Mouse (Mus musculus) megakaryocyte progenitor cell, adult 5-6 weeks (primary cell): Measurements from ENCODE around the gene Olfr1352. TPM values are rescaled to one million over a fixed set of nuclear protein-coding genes. Genes with fewer than 3 reads are reported as not detected.
"Not testable (repeated sequence)": the region's sequence is repeated elsewhere in the genome, so short reads cannot be mapped to it uniquely, and the experiment has no call there.

ENCODE experiments used
- ATAC-seq: replicated peaks from 2 replicates; pipeline ENCODE4 v1.8.0; 2016; ENCODE audit warnings: mild to moderate bottlenecking, moderate TSS enrichment, inconsistent platforms; ENCODE audit not compliant: poor library complexity
- total RNA-seq, 2 experiments: library from RNA; stranded (forward) in 1 of 2; stranded (reverse) in 1 of 2; fragments of 157-497, 149-512 nt in 1 of 2; fragments of 200-1000 nt in 1 of 2; gene quantifications; 2 replicates each; pipeline versions ENCODE4 v1.2.3 to v1.2.4; 2015 to 2017

The Olfr1352 gene
- total RNA-seq (2015) = 0.02 TPM in 1 of 2 replicates, not detected in the other
- total RNA-seq (2017) = not detected in 2 replicates

- ATAC-seq = no peak
These were observed at the start of gene Olfr1352 for GRCm38 (mm10) chr10:78980750-78981149. Olfr1352 (plus strand) TSS chr10:78981050.

DNA sequence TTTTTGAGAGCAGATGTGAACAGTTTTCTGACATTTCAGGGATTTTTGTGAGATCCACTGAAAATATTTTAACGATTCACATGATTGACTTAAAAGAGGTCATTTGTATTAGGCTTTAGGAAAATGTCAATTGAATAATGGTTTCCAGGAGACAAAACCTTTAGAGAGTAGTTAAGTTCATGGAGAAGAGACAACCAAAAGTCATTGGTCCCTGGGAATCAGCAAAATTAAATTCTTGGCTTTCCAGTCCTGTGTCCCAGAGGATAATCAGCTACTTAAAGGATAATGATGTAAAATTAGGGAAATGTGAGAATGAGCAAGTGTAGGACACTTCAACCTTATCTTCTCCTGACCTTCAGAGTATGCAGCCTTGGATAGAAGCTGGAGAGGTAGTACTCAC, 30.5 kb upstream of the Olfr1352 start, which contains the start of gene Olfr8:
TSS of gene Olfr8 (plus strand) at position 301 of the 400 bp plus-strand sequence.
- not testable (repeated sequence) for ATAC-seq

GRCm38 (mm10) chr10:78963009-78963408, 17.8 kb upstream of the Olfr1352 start, which contains the start of gene Olfr1353:
Olfr1353 (plus strand) TSS chr10:78963309.
- ATAC-seq = not testable (repeated sequence)

DNA sequence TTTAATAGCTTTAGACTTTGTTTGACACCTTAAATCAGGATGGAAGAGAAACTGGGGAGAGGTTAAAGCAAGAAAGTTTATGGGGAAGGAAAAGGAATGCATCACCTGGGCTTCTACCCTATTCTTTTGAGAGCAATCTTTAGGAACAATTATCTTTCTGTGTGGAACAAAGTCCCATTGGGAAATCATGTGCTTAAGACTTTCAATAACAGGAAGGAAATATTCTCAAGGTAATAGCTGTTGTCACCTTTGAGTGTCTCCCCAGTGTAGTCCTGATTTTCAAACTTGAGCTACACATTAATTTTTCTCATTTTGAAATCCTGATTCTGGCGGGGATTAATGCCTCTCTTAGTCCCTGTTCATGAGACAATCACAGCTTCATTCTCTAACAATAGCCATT, 31.3 kb downstream of the Olfr1352 start, which contains the start of gene Olfr1351:
TSS of gene Olfr1351 (plus strand) at position 301 of the 400 bp plus-strand sequence.
- no peak for ATAC-seq

GRCm38 (mm10) chr10:79028441-79028840, 47.6 kb downstream of the Olfr1352 start, which contains the start of gene Olfr57:
Olfr57 (plus strand) TSS chr10:79028741.
- ATAC-seq = no peak

Other genes with a start within 250 kb of the Olfr1352 start
- gene Ccdc105, start 228.0 kb upstream of the Olfr1352 start, total RNA-seq (2015) = not detected in 2 replicates
- not detected in 2 replicates for gene Ccdc105, start 228.0 kb upstream of the Olfr1352 start, total RNA-seq (2017)
- gene Slc1a6, start 200.6 kb upstream of the Olfr1352 start, total RNA-seq (2015) = not detected in 2 replicates
- not detected in 2 replicates for gene Slc1a6, start 200.6 kb upstream of the Olfr1352 start, total RNA-seq (2017)
- gene Olfr1356, start 128.9 kb upstream of the Olfr1352 start, total RNA-seq (2015) = not detected in 2 replicates
- gene Olfr1356, start 128.9 kb upstream of the Olfr1352 start, total RNA-seq (2017) = not detected in 2 replicates
- not detected in 2 replicates for gene Olfr1355, start 105.5 kb upstream of the Olfr1352 start, total RNA-seq (2015)
- gene Olfr1355, start 105.5 kb upstream of the Olfr1352 start, total RNA-seq (2017) = not detected in 2 replicates
- not detected in 2 replicates for gene Olfr1354, start 67.9 kb upstream of the Olfr1352 start, total RNA-seq (2015)
- not detected in 2 replicates for gene Olfr1354, start 67.9 kb upstream of the Olfr1352 start, total RNA-seq (2017)
- gene Olfr8, start 30.4 kb upstream of the Olfr1352 start, total RNA-seq (2015) = not detected in 2 replicates
- gene Olfr8, start 30.4 kb upstream of the Olfr1352 start, total RNA-seq (2017) = not detected in 2 replicates
- gene Olfr1353, start 17.7 kb upstream of the Olfr1352 start, total RNA-seq (2015) = not detected in 2 replicates
- not detected in 2 replicates for gene Olfr1353, start 17.7 kb upstream of the Olfr1352 start, total RNA-seq (2017)
- gene Olfr1351, start 31.4 kb downstream of the Olfr1352 start, total RNA-seq (2015) = not detected in 2 replicates
- gene Olfr1351, start 31.4 kb downstream of the Olfr1352 start, total RNA-seq (2017) = not detected in 2 replicates
- not detected in 2 replicates for gene Olfr57, start 47.7 kb downstream of the Olfr1352 start, total RNA-seq (2015)
- gene Olfr57, start 47.7 kb downstream of the Olfr1352 start, total RNA-seq (2017) = not detected in 2 replicates
- gene 2610008E11Rik, start 116.5 kb downstream of the Olfr1352 start, total RNA-seq (2015) = 10.2 and 10.6 TPM in 2 replicates
- gene 2610008E11Rik, start 116.5 kb downstream of the Olfr1352 start, total RNA-seq (2017) = 8.1 and 9.8 TPM in 2 replicates
- not detected in 2 replicates for gene Vmn2r80, start 167.7 kb downstream of the Olfr1352 start, total RNA-seq (2015)
- gene Vmn2r80, start 167.7 kb downstream of the Olfr1352 start, total RNA-seq (2017) = not detected in 2 replicates